Mouse (Mus musculus) G1E (cell line): Measurements from ENCODE around the gene Flad1. TPM values are rescaled to one million over a fixed set of nuclear protein-coding genes. Genes with fewer than 3 reads are reported as not detected.

ENCODE experiments used
- ATAC-seq: 2 replicates; pipeline ENCODE4 v1.8.0; 2016; ENCODE audit warnings: mild to moderate bottlenecking; ENCODE audit not compliant: insufficient number of reproducible peaks, poor library complexity, low FRiP score, severe bottlenecking; ENCODE audit errors: extremely low read depth
- DNase-seq: peaks from one replicate; pipeline ENCODE4 v3.0.0; 2012; ENCODE audit warnings: low spot score
- H3K27me3 ChIP-seq: 2 replicates; pipeline ENCODE4 v1.6.1; 2012; ENCODE audit warnings: mild to moderate bottlenecking, low read length, inconsistent platforms; ENCODE audit not compliant: insufficient read depth
- H3K36me3 ChIP-seq: replicated peaks from 2 replicates; pipeline ENCODE3; 2012; ENCODE audit warnings: mild to moderate bottlenecking, inconsistent platforms
- H3K4me1 ChIP-seq: 2 replicates; pipeline ENCODE4 v1.6.1; 2012; ENCODE audit warnings: low read depth, low read length, inconsistent platforms, mixed read lengths; ENCODE audit not compliant: insufficient read depth
- H3K4me3 ChIP-seq: 2 replicates; pipeline ENCODE4 v1.5.1; 2012; ENCODE audit warnings: low read depth, mild to moderate bottlenecking, inconsistent platforms, low read length, moderate library complexity, mixed read lengths
- H3K9me3 ChIP-seq: replicated peaks from 2 replicates; pipeline ENCODE4 v1.6.1; 2012; ENCODE audit warnings: inconsistent platforms
- CTCF ChIP-seq: IDR thresholded peaks from 2 replicates; pipeline ENCODE4 v1.5.1; 2012; ENCODE audit warnings: low read depth, low read length, inconsistent platforms, mixed read lengths
- GATA1 ChIP-seq: IDR thresholded peaks from 2 replicates; pipeline ENCODE4 v1.6.1; 2012; ENCODE audit warnings: borderline replicate concordance, low read length, inconsistent platforms, mixed read lengths
- GATA2 ChIP-seq: IDR thresholded peaks from 2 replicates; pipeline ENCODE4 v1.6.1; 2012; ENCODE audit warnings: low read depth, low read length, inconsistent platforms, borderline replicate concordance
- POLR2AphosphoS5 ChIP-seq: IDR thresholded peaks from 2 replicates; pipeline ENCODE4 v1.6.1; 2012; ENCODE audit warnings: low read depth, low read length, inconsistent platforms; ENCODE audit not compliant: insufficient replicate concordance
- TAL1 ChIP-seq: conservative IDR thresholded peaks from 2 replicates; pipeline ENCODE4 v1.6.1; 2012; ENCODE audit warnings: low read depth, low read length, inconsistent platforms, mixed read lengths
- polyA plus RNA-seq: library from polyadenylated mRNA; stranded (reverse); fragments of >175 nt; gene quantifications from 2 replicates; pipeline ENCODE4 v1.2.3, GENCODE M21; 2012
- total RNA-seq, 2 experiments: library from RNA; stranded (forward) in 1 of 2; stranded (reverse) in 1 of 2; fragments of 200-1000 nt in 1 of 2; fragments of >200 nt in 1 of 2; fragmentation: Nextera tagmentation in 1 of 2; gene quantifications; 2 replicates each; pipeline ENCODE4 v1.2.3; 2014 to 2017

Gene Flad1
- total and polyA plus RNA-seq, 3 experiments = 17.8 to 22.0 (median 18.0) TPM

GRCm38 (mm10) chr3:89396654-89397005 is 15.0 kb downstream of the Flad1 start:
- H3K9me3 ChIP-seq = no peaks in the 10 kb centered on the region
- no peak for TF ChIP-seq TAL1
- TF ChIP-seq GATA2 = no peak
- TF ChIP-seq CTCF = no peak
- no peak for TF ChIP-seq POLR2AphosphoS5
- no peak for TF ChIP-seq GATA1
- no peaks in the 10 kb centered on the region for H3K27me3 ChIP-seq
- DNase-seq (no peak), ATAC-seq (no peak)
- peak overlapping the region; percentile 83; the same call in 1 of the 2 replicates for H3K4me3 ChIP-seq
- H3K36me3 ChIP-seq = peaks cover 31% of the 10 kb centered on the region
- peaks cover 45% of the 10 kb centered on the region for H3K4me1 ChIP-seq

GRCm38 (mm10) chr3:89395806-89396653 is 15.6 kb downstream of the Flad1 start:
- Histone ChIP-seq H3K9me3 (no peaks in the 10 kb centered on the region), H3K36me3 (peaks cover 29% of the 10 kb centered on the region), H3K4me1 (peaks cover 51% of the 10 kb centered on the region), H3K4me3 (peak overlapping the region; percentile 83), H3K27me3 (no peaks in the 10 kb centered on the region)
- no peak for ATAC-seq
- TF ChIP-seq CTCF (peak; percentile 87), TAL1 (no peak)
- peak; percentile 50 for DNase-seq

GRCm38 (mm10) chr3:89395419-89395805 is 16.3 kb downstream of the Flad1 start:
- Histone ChIP-seq H3K27me3 (no peaks in the 10 kb centered on the region), H3K4me3 (peak overlapping the region; percentile 83), H3K9me3 (no peaks in the 10 kb centered on the region), H3K36me3 (peaks cover 29% of the 10 kb centered on the region), H3K4me1 (peaks cover 57% of the 10 kb centered on the region)
- no peak for ATAC-seq
- no peak for DNase-seq
- TF ChIP-seq GATA1 (no peak), TAL1 (no peak), CTCF (no peak), POLR2AphosphoS5 (no peak), GATA2 (no peak)

- ATAC-seq (no peak), DNase-seq (no peak)
- Histone ChIP-seq H3K27me3 (no peaks in the 10 kb centered on the region), H3K36me3 (peaks cover 29% of the 10 kb centered on the region), H3K4me3 (peak overlapping the region; percentile 83), H3K9me3 (no peaks in the 10 kb centered on the region), H3K4me1 (peaks cover 62% of the 10 kb centered on the region)
- no peak for TF ChIP-seq GATA2
- no peak for TF ChIP-seq CTCF
- TF ChIP-seq GATA1 = no peak
- no peak for TF ChIP-seq TAL1
- no peak for TF ChIP-seq POLR2AphosphoS5
Measured at GRCm38 (mm10) chr3:89394894-89395256, 16.8 kb downstream of the Flad1 start.

GRCm38 (mm10) chr3:89394006-89394893 is 17.4 kb downstream of the Flad1 start, which contains the start of gene Zbtb7b:
Zbtb7b (minus strand) TSS chr3:89394776.
- TF ChIP-seq TAL1 = no peak
- no peak for TF ChIP-seq CTCF
- TF ChIP-seq GATA1 = no peak
- TF ChIP-seq POLR2AphosphoS5 = no peak
- TF ChIP-seq GATA2 = no peak
- peaks cover 68% of the 10 kb centered on the region for H3K4me1 ChIP-seq
- H3K4me3 ChIP-seq = peak within 1 kb of the TSS; percentile 83
- peak; percentile 84 for DNase-seq
- H3K36me3 ChIP-seq = peaks cover 29% of the 10 kb centered on the region
- peak; percentile 38; the same call in 1 of the 2 replicates for ATAC-seq
- H3K27me3 ChIP-seq = no peaks in the 10 kb centered on the region
- H3K9me3 ChIP-seq = no peaks in the 10 kb centered on the region

- TF ChIP-seq GATA2 (no peak), POLR2AphosphoS5 (no peak), GATA1 (no peak), TAL1 (no peak), CTCF (no peak)
- DNase-seq = peak; percentile 98
- peaks cover 75% of the 10 kb centered on the region for H3K4me1 ChIP-seq
Measured at GRCm38 (mm10) chr3:89393605-89394004, 18.1 kb downstream of the Flad1 start.

More at GRCm38 (mm10) chr3:89393605-89394004, 18.1 kb downstream of the Flad1 start:
- peak; percentile 89 for ATAC-seq
- H3K36me3 ChIP-seq = peaks cover 30% of the 10 kb centered on the region
- no peaks in the 10 kb centered on the region for H3K9me3 ChIP-seq
- peak overlapping the region; percentile 83 for H3K4me3 ChIP-seq
- H3K27me3 ChIP-seq = no peaks in the 10 kb centered on the region
